Mouse (Mus musculus): ENCODE data around the gene Pde7b. TPM values are rescaled to one million over a fixed set of nuclear protein-coding genes. Genes with fewer than 3 reads are reported as not detected.

Pde7b gene
- total RNA-seq, 1 experiment from 2014 or later = 1.6 TPM

- ATAC-seq (replicated peaks; ENCODE audit: low read depth, poor library complexity, severe bottlenecking) = peak; percentile 11; the same call in 1 of the 2 replicates
Measured at GRCm38 (mm10) chr10:20723521-20723915, 1.4 kb downstream of the Pde7b start.

GRCm38 (mm10) chr10:20722651-20723520 lies 2.0 kb downstream of the Pde7b start:
- ATAC-seq (replicated peaks; ENCODE audit: low read depth, poor library complexity, severe bottlenecking) = 0 out of 2 replicates have a peak, but pooled peaks have one; percentile 13

GRCm38 (mm10) chr10:20719201-20719600 lies 5.7 kb downstream of the Pde7b start:
- peak; percentile 34; the same call in 1 of the 2 replicates for ATAC-seq (replicated peaks; ENCODE audit: low read depth, poor library complexity, severe bottlenecking)

- no peak for ATAC-seq (replicated peaks; ENCODE audit: low read depth, poor library complexity, severe bottlenecking)
Measured at GRCm38 (mm10) chr10:20700633-20701032, 24.2 kb downstream of the Pde7b start.

- ATAC-seq (replicated peaks; ENCODE audit: low read depth, poor library complexity, severe bottlenecking) = no peak
Measured at GRCm38 (mm10) chr10:20699874-20700273, 25.0 kb downstream of the Pde7b start.

- no peak for ATAC-seq (replicated peaks; ENCODE audit: low read depth, poor library complexity, severe bottlenecking)
Measured at GRCm38 (mm10) chr10:20695637-20696036, 29.2 kb downstream of the Pde7b start.

GRCm38 (mm10) chr10:20690002-20690401 lies 34.9 kb downstream of the Pde7b start:
- ATAC-seq (replicated peaks; ENCODE audit: low read depth, poor library complexity, severe bottlenecking) = no peak

- ATAC-seq (replicated peaks; ENCODE audit: low read depth, poor library complexity, severe bottlenecking) = no peak
Measured at GRCm38 (mm10) chr10:20684151-20684550, 40.7 kb downstream of the Pde7b start.

GRCm38 (mm10) chr10:20680986-20681385 lies 43.9 kb downstream of the Pde7b start:
- peak; percentile 72 for ATAC-seq (replicated peaks; ENCODE audit: low read depth, poor library complexity, severe bottlenecking)

- ATAC-seq (replicated peaks; ENCODE audit: low read depth, poor library complexity, severe bottlenecking) = no peak
Measured at GRCm38 (mm10) chr10:20675321-20675720, 49.6 kb downstream of the Pde7b start.

- no peak for ATAC-seq (replicated peaks; ENCODE audit: low read depth, poor library complexity, severe bottlenecking)
Measured at GRCm38 (mm10) chr10:20673798-20674197, 51.1 kb downstream of the Pde7b start.

GRCm38 (mm10) chr10:20672591-20672990 lies 52.3 kb downstream of the Pde7b start:
- no peak for ATAC-seq (replicated peaks; ENCODE audit: low read depth, poor library complexity, severe bottlenecking)

- no peak for ATAC-seq (replicated peaks; ENCODE audit: low read depth, poor library complexity, severe bottlenecking)
Measured at GRCm38 (mm10) chr10:20671621-20672020, 53.3 kb downstream of the Pde7b start.

GRCm38 (mm10) chr10:20670541-20670940 lies 54.3 kb downstream of the Pde7b start:
- no peak for ATAC-seq (replicated peaks; ENCODE audit: low read depth, poor library complexity, severe bottlenecking)

- no peak for ATAC-seq (replicated peaks; ENCODE audit: low read depth, poor library complexity, severe bottlenecking)
Measured at GRCm38 (mm10) chr10:20669467-20669866, 55.4 kb downstream of the Pde7b start.

GRCm38 (mm10) chr10:20668577-20668976 lies 56.3 kb downstream of the Pde7b start:
- no peak for ATAC-seq (replicated peaks; ENCODE audit: low read depth, poor library complexity, severe bottlenecking)

GRCm38 (mm10) chr10:20666655-20667054 lies 58.2 kb downstream of the Pde7b start:
- peak; percentile 62 for ATAC-seq (replicated peaks; ENCODE audit: low read depth, poor library complexity, severe bottlenecking)

GRCm38 (mm10) chr10:20662951-20663350 lies 61.9 kb downstream of the Pde7b start:
- peak; percentile 93 for ATAC-seq (replicated peaks; ENCODE audit: low read depth, poor library complexity, severe bottlenecking)

GRCm38 (mm10) chr10:20661684-20662083 lies 63.2 kb downstream of the Pde7b start:
- no peak for ATAC-seq (replicated peaks; ENCODE audit: low read depth, poor library complexity, severe bottlenecking)

- no peak for ATAC-seq (replicated peaks; ENCODE audit: low read depth, poor library complexity, severe bottlenecking)
Measured at GRCm38 (mm10) chr10:20659718-20660117, 65.2 kb downstream of the Pde7b start.

GRCm38 (mm10) chr10:20659268-20659667 lies 65.6 kb downstream of the Pde7b start:
- no peak for ATAC-seq (replicated peaks; ENCODE audit: low read depth, poor library complexity, severe bottlenecking)

GRCm38 (mm10) chr10:20658716-20659115 lies 66.2 kb downstream of the Pde7b start:
- ATAC-seq (replicated peaks; ENCODE audit: low read depth, poor library complexity, severe bottlenecking) = no peak
